Mouse (Mus musculus): ENCODE measurements around the gene Fam78a. TPM values are rescaled to one million over a fixed set of nuclear protein-coding genes. Genes with fewer than 3 reads are reported as not detected.
"Not testable (repeated sequence)": the region's sequence is repeated elsewhere in the genome, so short reads cannot be mapped to it uniquely, and the experiment has no call there.

Gene Fam78a
- total RNA-seq, 2 experiments from 2014 or later: 14.3 to 15.8 TPM

- no peak for DNase-seq
- intact Hi-C loops (cut with DNase I): no loop called here
Observed at GRCm38 (mm10) chr2:32052418-32052817, 32.2 kb downstream of the Fam78a start.

- intact Hi-C loops (cut with DNase I): no loop called here
- DNase-seq: no peak
Observed at GRCm38 (mm10) chr2:32051791-32052190, 32.9 kb downstream of the Fam78a start.

GRCm38 (mm10) chr2:32047323-32047722, 37.3 kb downstream of the Fam78a start:
- intact Hi-C loops (cut with DNase I): no loop called here
- no peak for DNase-seq

GRCm38 (mm10) chr2:32046009-32046408, 38.6 kb downstream of the Fam78a start:
- intact Hi-C loops (cut with DNase I): no loop called here
- no peak for DNase-seq

GRCm38 (mm10) chr2:32045375-32045774, 39.3 kb downstream of the Fam78a start:
- intact Hi-C loops (cut with DNase I): no loop called here
- no peak for DNase-seq

GRCm38 (mm10) chr2:32043836-32044235, 40.8 kb downstream of the Fam78a start:
- no peak for DNase-seq
- intact Hi-C loops (cut with DNase I): loop anchor here (5.0 kb wide), 1 partner anchor 38 kb away; the partner anchor contains the start of gene Fam78a

- DNase-seq: no peak
- intact Hi-C loops (cut with DNase I): loop anchor here (5.0 kb wide), 1 partner anchor 41 kb away; the partner anchor contains the start of gene Fam78a
Observed at GRCm38 (mm10) chr2:32041087-32041486, 43.6 kb downstream of the Fam78a start.

- not testable (repeated sequence) for DNase-seq
- intact Hi-C loops (cut with DNase I): loop anchor here (5.0 kb wide), 1 partner anchor 42 kb away; the partner anchor contains the start of gene Fam78a
Observed at GRCm38 (mm10) chr2:32040646-32041045, 44.0 kb downstream of the Fam78a start.

GRCm38 (mm10) chr2:32038661-32039081, 46.0 kb downstream of the Fam78a start:
- intact Hi-C loops (cut with DNase I): loop anchor here (5.0 kb wide), 1 partner anchor 94 kb away; no protein-coding TSS in a partner anchor
- DNase-seq: peak in 1 of 2 experiments; percentile 15

GRCm38 (mm10) chr2:32037279-32037858, 47.3 kb downstream of the Fam78a start:
- intact Hi-C loops (cut with DNase I): loop anchor here (5.0 kb wide), 1 partner anchor 95 kb away; no protein-coding TSS in a partner anchor
- no peak for DNase-seq

- intact Hi-C loops (cut with DNase I): no loop called here
- no peak for DNase-seq
Observed at GRCm38 (mm10) chr2:32034206-32034605, 50.5 kb downstream of the Fam78a start.

GRCm38 (mm10) chr2:32033436-32033835, 51.2 kb downstream of the Fam78a start:
- DNase-seq: peak; percentile 41 to 45
- intact Hi-C loops (cut with DNase I): no loop called here

- intact Hi-C loops (cut with DNase I): no loop called here
- DNase-seq: no peak
Observed at GRCm38 (mm10) chr2:32029636-32030035, 55.0 kb downstream of the Fam78a start.

- intact Hi-C loops (cut with DNase I): no loop called here
- no peak for DNase-seq
Observed at GRCm38 (mm10) chr2:32024372-32024771, 60.3 kb downstream of the Fam78a start.

- DNase-seq: no peak
- intact Hi-C loops (cut with DNase I): no loop called here
Observed at GRCm38 (mm10) chr2:32020229-32020628, 64.4 kb downstream of the Fam78a start.

- intact Hi-C loops (cut with DNase I): no loop called here
- no peak for DNase-seq
Observed at GRCm38 (mm10) chr2:32019704-32020103, 65.0 kb downstream of the Fam78a start.

- intact Hi-C loops (cut with DNase I): no loop called here
- DNase-seq: no peak
Observed at GRCm38 (mm10) chr2:32008716-32009115, 75.9 kb downstream of the Fam78a start.

- no peak for DNase-seq
- intact Hi-C loops (cut with DNase I): no loop called here
Observed at GRCm38 (mm10) chr2:32008311-32008710, 76.3 kb downstream of the Fam78a start.

Data from heart, postnatal 36 days (tissue).